Mouse (Mus musculus): ENCODE data around the gene Bglap. TPM values are rescaled to one million over a fixed set of nuclear protein-coding genes. Genes with fewer than 3 reads are reported as not detected.

Bglap gene
- not detected for polyA plus RNA-seq (2014; fragmentation: Illumina TruSeq; extraction: RNeasy Lipid Tissue Mini Kit (QIAGEN cat#74804); ENCODE audit: low read depth, low replicate concordance)

DNA sequence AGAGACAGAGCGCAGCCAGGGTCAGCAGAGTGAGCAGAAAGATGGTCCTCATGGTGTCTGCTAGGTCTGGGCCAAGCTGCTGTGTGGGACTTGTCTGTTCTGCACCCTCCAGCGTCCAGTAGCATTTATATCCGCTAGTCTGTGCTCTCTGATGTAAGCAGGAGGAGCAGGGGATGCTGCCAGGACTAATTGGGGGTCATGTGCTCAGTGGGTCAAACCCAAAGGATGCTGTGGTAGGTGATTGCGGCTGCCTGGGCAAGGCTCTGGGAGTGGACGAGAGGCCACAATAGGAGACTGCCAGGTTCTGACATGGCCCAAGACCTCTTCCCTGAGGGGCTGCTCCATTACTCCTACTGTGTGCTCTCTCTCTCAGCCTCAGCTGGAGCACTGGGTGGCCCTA, at the start of gene Bglap:
Gene Bglap, minus strand, starts transcription at position 101 of the 400 bp plus-strand sequence.

DNA sequence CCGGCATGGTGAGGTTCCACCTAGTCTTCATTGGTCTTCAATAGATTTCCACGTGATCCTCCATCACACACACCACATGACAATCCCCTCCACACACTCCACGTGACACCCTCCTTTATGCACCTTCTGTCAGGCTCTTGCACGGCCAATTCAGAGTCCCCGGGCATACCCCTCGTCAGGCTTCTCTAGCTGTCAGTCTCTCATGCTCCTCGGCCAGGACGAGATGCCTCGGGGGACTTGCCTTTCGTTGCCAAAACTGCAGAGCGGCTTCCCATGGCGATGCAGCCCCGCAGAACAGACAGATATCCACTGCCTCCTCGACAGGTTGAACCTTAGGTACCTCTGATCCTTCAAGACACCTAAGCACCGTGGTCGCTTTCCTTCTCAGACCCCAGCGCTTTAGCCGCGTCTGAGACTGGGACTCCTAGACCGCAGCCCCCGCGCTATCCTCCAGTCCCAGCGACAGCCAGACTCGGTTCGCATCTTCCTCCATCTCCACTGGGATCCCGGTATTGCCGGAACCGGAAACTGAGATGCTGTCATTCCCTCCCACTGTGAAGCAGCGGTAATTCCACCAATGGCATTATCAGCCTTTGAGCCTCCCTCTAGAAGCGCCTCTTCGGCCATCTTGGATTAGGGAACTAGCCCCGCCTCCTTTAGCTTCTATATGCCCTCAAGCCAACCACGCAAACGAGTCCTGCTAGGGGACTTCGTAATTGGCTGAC, 40.5 kb upstream of the Bglap start, which contains the start of gene Slc25a44:
Gene Slc25a44, minus strand, starts transcription at position 535 of the 725 bp plus-strand sequence.

DNA sequence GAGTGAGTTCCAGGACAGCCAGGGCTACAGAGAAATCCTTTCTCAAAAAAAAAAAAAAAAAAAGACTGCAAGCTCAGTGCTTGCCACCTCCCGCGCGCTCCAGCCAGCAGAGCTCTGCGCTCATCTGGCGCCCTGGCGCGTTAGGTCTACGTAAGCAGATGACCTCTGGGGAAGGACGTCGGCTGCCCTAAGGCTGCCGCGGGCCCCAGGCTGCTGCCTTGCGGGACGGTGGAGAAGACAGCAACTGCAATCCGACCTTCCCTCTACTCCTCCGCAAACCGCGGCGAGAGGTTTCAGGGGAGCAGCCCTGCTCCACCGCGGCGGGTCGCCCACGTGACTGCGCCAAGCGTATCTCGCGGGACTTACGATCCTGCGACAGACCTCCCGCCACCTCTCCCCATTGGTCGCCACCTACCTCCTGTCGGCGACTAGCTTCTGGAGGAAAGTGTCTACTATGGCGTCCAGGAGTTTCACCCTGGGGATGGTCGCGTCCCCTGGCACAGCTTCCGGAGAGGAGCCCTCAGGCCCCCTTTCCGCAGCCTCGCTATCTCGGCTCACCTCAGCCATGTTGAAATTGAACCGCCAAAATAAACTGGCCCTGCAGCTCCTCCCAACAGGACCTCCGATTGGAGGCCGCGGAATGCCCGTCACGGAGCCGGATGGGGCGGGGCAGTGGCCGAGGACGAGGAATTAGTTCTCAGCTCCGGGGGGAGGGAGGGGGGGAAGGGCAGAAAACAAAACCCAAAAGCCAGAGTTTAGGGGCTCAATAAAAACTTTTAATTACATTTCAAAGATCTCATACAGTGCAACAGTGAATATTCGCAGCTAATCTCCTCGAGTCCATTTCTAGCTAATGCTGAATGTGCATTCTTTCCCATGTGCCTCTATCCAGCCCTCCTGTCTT, 25.7 kb upstream of the Bglap start, which contains the start of gene Pmf1:
Gene Pmf1, minus strand, starts transcription at position 591 of the 904 bp plus-strand sequence.

DNA sequence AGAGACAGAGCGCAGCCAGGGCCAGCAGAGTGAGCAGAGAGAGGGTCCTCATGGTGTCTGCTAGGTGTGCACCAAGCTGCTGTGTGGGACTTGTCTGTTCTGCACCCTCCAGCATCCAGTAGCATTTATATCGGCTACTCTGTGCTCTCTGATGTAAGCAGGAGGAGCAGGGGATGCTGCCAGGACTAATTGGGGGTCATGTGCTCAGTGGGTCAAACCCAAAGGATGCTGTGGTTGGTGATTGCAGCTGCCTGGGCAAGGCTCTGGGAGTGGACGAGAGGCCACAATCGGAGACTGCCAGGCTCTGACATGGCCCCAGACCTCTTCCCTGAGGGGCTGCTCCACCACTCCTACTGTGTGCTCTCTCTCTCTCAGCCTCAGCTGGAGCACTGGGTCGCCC, 5.7 kb downstream of the Bglap start, which contains the start of gene Bglap2:
Gene Bglap2, minus strand, starts transcription at position 101 of the 400 bp plus-strand sequence.

DNA sequence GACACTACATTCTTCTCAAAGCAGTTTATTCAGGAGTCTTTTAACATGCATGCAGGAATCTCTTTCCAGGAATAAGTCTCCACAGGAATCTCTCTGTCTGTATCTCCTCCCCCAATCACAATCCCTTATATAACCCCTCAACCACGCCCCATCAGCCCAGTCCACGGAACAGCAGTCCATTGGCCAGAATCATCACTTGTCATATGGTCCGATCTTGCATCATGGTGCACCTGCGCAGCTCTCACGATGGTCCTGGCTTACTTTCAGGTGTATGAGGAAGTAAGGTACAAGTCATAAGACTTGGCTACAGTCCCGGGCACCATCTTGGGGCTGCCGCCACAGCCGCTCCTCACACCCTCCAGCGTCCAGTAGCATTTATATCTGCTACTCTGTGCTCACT, 11.6 kb downstream of the Bglap start, which contains the start of gene Bglap3:
Gene Bglap3, minus strand, starts transcription at position 101 of the 400 bp plus-strand sequence.

DNA sequence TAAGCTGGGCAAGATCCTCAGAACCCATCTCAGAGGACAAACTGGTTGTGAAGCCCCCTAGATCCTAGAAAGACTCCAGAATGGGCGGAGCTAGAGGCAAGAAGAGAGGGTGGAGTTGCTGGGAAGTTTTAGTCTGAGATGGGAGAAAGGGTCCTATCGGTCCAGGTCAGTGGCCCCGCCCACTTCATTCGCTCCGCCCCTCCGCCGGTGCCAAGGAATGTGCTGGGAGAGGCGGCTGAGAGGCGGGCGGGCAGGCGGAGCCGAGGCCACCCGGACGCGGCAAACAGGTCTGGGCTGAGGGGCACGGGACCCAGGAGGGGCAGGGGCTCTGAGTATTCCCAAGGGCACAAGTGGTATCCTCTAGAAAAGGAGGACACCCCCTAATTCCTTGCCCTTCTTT, 19.9 kb downstream of the Bglap start, which contains the start of gene Paqr6:
Gene Paqr6, plus strand, starts transcription at position 248 of the 400 bp plus-strand sequence.

DNA sequence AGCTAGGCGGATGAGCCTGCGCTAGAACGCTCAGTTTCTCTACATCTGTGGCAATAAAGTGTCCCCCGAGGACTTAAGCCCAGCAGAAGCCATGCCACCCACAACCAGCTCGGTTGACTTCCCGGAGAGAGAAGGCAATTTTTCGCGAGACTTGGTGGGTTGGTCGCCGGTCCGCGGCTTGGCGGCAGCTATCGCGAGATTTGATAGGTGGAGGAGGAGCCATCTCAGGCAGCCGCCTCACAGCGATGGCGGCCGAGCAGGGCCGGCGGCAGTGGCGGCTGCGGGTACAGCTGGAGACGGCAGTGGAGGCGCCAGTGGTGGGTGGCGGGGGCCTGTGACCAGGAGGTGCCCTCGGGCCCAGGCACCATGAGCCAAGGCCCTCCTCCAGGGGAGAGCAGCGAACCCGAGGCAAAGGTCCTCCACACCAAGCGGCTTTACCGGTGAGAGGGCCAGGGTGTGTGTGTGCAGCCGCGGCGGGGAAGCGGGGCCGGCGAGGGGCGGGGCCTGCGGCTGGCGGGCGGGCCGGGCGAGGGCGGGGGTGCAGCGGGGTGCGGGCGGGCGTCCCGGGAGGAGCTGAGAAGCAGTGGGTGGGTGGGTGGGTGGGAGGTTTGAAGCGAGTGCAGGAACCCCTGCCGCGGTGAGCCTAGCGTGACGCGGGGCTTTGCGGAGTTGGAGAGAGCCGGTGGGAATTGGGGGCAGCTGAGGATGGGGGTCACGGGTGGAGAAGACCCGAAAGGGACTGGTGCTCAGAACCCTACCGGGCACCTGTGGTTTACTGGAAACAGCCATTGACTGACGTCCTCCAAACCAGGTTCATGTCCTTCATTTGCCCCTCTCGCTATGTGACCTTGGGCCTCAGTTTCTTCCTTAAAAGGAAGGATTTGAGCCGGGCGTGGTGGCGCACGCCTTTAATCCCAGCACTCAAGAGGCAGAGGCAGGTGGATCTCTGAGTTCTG, 47.9 kb downstream of the Bglap start, which contains the start of the genes Tmem79 and Smg5:
Gene Tmem79, minus strand, starts transcription at position 91 of the 956 bp plus-strand sequence.
Gene Smg5, plus strand, starts transcription at position 203 of the 956 bp plus-strand sequence.

Other genes with a start within 250 kb of the Bglap start
- gene Mef2d, start 242.1 kb downstream of the Bglap start, polyA plus RNA-seq (2014; fragmentation: Illumina TruSeq; extraction: RNeasy Lipid Tissue Mini Kit (QIAGEN cat#74804); ENCODE audit: low read depth, low replicate concordance): 3.8 TPM
- gene Rhbg, start 129.8 kb downstream of the Bglap start, polyA plus RNA-seq (2014; fragmentation: Illumina TruSeq; extraction: RNeasy Lipid Tissue Mini Kit (QIAGEN cat#74804); ENCODE audit: low read depth, low replicate concordance): 0.24 TPM
- 0.93 TPM for gene Gm38392, start 97.3 kb downstream of the Bglap start, polyA plus RNA-seq (2014; fragmentation: Illumina TruSeq; extraction: RNeasy Lipid Tissue Mini Kit (QIAGEN cat#74804); ENCODE audit: low read depth, low replicate concordance)
- 4.3 TPM for gene Tsacc, start 87.5 kb downstream of the Bglap start, polyA plus RNA-seq (2014; fragmentation: Illumina TruSeq; extraction: RNeasy Lipid Tissue Mini Kit (QIAGEN cat#74804); ENCODE audit: low read depth, low replicate concordance)
- 65.1 TPM for gene Cct3, start 87.3 kb downstream of the Bglap start, polyA plus RNA-seq (2014; fragmentation: Illumina TruSeq; extraction: RNeasy Lipid Tissue Mini Kit (QIAGEN cat#74804); ENCODE audit: low read depth, low replicate concordance)
- 8.8 TPM for gene Glmp, start 59.4 kb downstream of the Bglap start, polyA plus RNA-seq (2014; fragmentation: Illumina TruSeq; extraction: RNeasy Lipid Tissue Mini Kit (QIAGEN cat#74804); ENCODE audit: low read depth, low replicate concordance)
- gene Tmem79, start 48.3 kb downstream of the Bglap start, polyA plus RNA-seq (2014; fragmentation: Illumina TruSeq; extraction: RNeasy Lipid Tissue Mini Kit (QIAGEN cat#74804); ENCODE audit: low read depth, low replicate concordance): 0.21 TPM
- gene Smg5, start 48.2 kb downstream of the Bglap start, polyA plus RNA-seq (2014; fragmentation: Illumina TruSeq; extraction: RNeasy Lipid Tissue Mini Kit (QIAGEN cat#74804); ENCODE audit: low read depth, low replicate concordance): 6.5 TPM
- not detected for gene Paqr6, start 19.9 kb downstream of the Bglap start, polyA plus RNA-seq (2014; fragmentation: Illumina TruSeq; extraction: RNeasy Lipid Tissue Mini Kit (QIAGEN cat#74804); ENCODE audit: low read depth, low replicate concordance)
- gene Bglap3, start 11.7 kb downstream of the Bglap start, polyA plus RNA-seq (2014; fragmentation: Illumina TruSeq; extraction: RNeasy Lipid Tissue Mini Kit (QIAGEN cat#74804); ENCODE audit: low read depth, low replicate concordance): 0.74 TPM
- not detected for gene Bglap2, start 5.8 kb downstream of the Bglap start, polyA plus RNA-seq (2014; fragmentation: Illumina TruSeq; extraction: RNeasy Lipid Tissue Mini Kit (QIAGEN cat#74804); ENCODE audit: low read depth, low replicate concordance)
- gene Pmf1, start 25.9 kb upstream of the Bglap start, polyA plus RNA-seq (2014; fragmentation: Illumina TruSeq; extraction: RNeasy Lipid Tissue Mini Kit (QIAGEN cat#74804); ENCODE audit: low read depth, low replicate concordance): 5.1 TPM
- 17.7 TPM for gene Slc25a44, start 40.7 kb upstream of the Bglap start, polyA plus RNA-seq (2014; fragmentation: Illumina TruSeq; extraction: RNeasy Lipid Tissue Mini Kit (QIAGEN cat#74804); ENCODE audit: low read depth, low replicate concordance)
- gene Sema4a, start 76.7 kb upstream of the Bglap start, polyA plus RNA-seq (2014; fragmentation: Illumina TruSeq; extraction: RNeasy Lipid Tissue Mini Kit (QIAGEN cat#74804); ENCODE audit: low read depth, low replicate concordance): 46.1 TPM
- gene Lmna, start 125.5 kb upstream of the Bglap start, polyA plus RNA-seq (2014; fragmentation: Illumina TruSeq; extraction: RNeasy Lipid Tissue Mini Kit (QIAGEN cat#74804); ENCODE audit: low read depth, low replicate concordance): 2.5 TPM
- gene Mex3a, start 147.9 kb upstream of the Bglap start, polyA plus RNA-seq (2014; fragmentation: Illumina TruSeq; extraction: RNeasy Lipid Tissue Mini Kit (QIAGEN cat#74804); ENCODE audit: low read depth, low replicate concordance): 0.05 TPM
- gene Rab25, start 163.8 kb upstream of the Bglap start, polyA plus RNA-seq (2014; fragmentation: Illumina TruSeq; extraction: RNeasy Lipid Tissue Mini Kit (QIAGEN cat#74804); ENCODE audit: low read depth, low replicate concordance): not detected
- gene Lamtor2, start 168.6 kb upstream of the Bglap start, polyA plus RNA-seq (2014; fragmentation: Illumina TruSeq; extraction: RNeasy Lipid Tissue Mini Kit (QIAGEN cat#74804); ENCODE audit: low read depth, low replicate concordance): 10.5 TPM
- gene Ubqln4, start 169.3 kb upstream of the Bglap start, polyA plus RNA-seq (2014; fragmentation: Illumina TruSeq; extraction: RNeasy Lipid Tissue Mini Kit (QIAGEN cat#74804); ENCODE audit: low read depth, low replicate concordance): 12.4 TPM
- 37.9 TPM for gene Ssr2, start 191.4 kb upstream of the Bglap start, polyA plus RNA-seq (2014; fragmentation: Illumina TruSeq; extraction: RNeasy Lipid Tissue Mini Kit (QIAGEN cat#74804); ENCODE audit: low read depth, low replicate concordance)
- gene Arhgef2, start 221.5 kb upstream of the Bglap start, polyA plus RNA-seq (2014; fragmentation: Illumina TruSeq; extraction: RNeasy Lipid Tissue Mini Kit (QIAGEN cat#74804); ENCODE audit: low read depth, low replicate concordance): 1.5 TPM